12 mouse cellular contexts compared by ENCODE assay signal in the genomic region with DNA sequence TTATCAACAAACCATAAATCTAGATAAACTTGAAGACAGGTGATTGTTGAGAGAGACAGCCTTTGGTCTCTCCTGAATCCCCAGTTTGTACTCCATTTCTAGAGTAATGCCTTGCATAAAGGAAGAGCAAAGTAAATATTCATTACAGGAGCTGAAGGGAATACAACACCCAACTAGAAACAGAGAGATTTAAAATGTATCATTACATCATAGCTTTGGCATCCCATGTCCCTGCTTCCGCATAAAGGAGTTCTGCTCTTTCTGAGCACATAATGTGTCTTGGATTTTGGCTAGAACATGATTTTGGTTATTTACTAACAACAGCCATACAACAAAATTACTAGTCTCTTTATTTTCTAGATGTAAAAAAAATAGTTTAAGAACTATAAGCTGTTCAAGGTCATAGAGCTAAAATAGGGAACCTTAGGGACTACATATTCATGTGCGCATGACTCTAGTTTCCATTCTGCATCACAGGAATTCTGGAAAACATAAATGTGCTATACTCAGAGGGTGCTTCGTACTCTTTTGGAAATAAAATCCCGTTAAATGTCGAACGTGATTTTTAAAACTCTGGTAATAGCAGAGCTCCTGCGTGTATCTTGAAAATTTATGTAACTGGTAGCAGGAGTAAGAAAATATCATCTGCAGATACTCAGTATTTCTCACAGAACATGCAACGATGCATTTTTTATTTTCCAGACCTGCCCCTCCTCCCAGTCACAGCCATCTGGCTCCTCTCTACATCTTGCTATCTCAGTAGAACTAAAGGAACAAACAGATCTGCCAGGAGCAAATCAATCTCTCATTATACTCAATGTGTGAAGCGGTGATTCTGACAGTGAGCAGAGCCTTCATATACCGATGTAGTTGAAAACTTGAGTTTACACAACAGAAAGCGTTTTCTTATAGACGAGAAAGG. TPM values are rescaled to one million over a fixed set of nuclear protein-coding genes. Genes with fewer than 3 reads are reported as not detected.
DNase-seq lines count a peak whose midpoint lies in the region; ATAC-seq and TF ChIP-seq lines count a peak whose summit lies in the region.
"Had no signal": no experiment of that assay in that cellular context is flagged by ENCODE, and none has a peak within 500 bp of the region (broad histone marks: within the 10 kb centered on the region; RNA-seq: fewer than 3 reads in every experiment).

No protein-coding gene starts in this region.

- no peaks in the 10 kb centered on the region for H3K27me3 ChIP-seq in kidney, postnatal 0 days (ENCODE audit: insufficient read depth, low read length)
- H3K27me3 ChIP-seq: hindbrain, embryonic 13.5 days had no signal

- no peak overlapping the region for H3K4me3 ChIP-seq in kidney, postnatal 0 days (replicated peaks; ENCODE audit: low read depth, low read length)
- H3K4me3 ChIP-seq: hindbrain, embryonic 13.5 days had no signal

- no peak overlapping the region for H3K4me2 ChIP-seq in kidney, postnatal 0 days (ENCODE audit: low read length)
- H3K4me2 ChIP-seq: hindbrain, embryonic 13.5 days had no signal

- H3K27ac ChIP-seq in kidney, postnatal 0 days = no peak overlapping the region
- H3K27ac ChIP-seq: hindbrain, embryonic 13.5 days had no signal

- no peaks in the 10 kb centered on the region for H3K9me3 ChIP-seq in kidney, postnatal 0 days (replicated peaks; ENCODE audit: low read length)
- H3K9me3 ChIP-seq: hindbrain, embryonic 13.5 days had no signal

- ATAC-seq in kidney, postnatal 0 days (replicated peaks; ENCODE audit: low FRiP score, low read depth) = no peak

- DNase-seq in kidney, postnatal 0 days (ENCODE audit: low spot score) = peak; percentile 33
- no peak for DNase-seq in kidney, adult 9 months
- DNase-seq in frontal cortex, adult 2 months (ENCODE audit: extremely low spot score in 1 of 2, low spot score in 1 of 2) = peak; percentile 79 to 82
- DNase-seq in layer of hippocampus, postnatal 10 days (ENCODE audit: low spot score in 2 of 2) = peak; percentile 14 to 23
- peak; percentile 7 for DNase-seq in right cerebral cortex, postnatal 14 days
- DNase-seq in testis, postnatal 10 days (ENCODE audit: low spot score) = no peak
- no peak for DNase-seq in ovary, postnatal 14 days (ENCODE audit: low spot score)
- DNase-seq: cerebellum, postnatal 36 days; lung, postnatal 14 days had no signal

- WGBS in kidney, postnatal 0 days = 87% methylated on average over 12 of the region's 12 CpGs

- TF ChIP-seq CTCF in kidney, postnatal 0 days (IDR thresholded peaks at IDR 0.05; ENCODE audit: low read depth) = no peak

- H3K9ac ChIP-seq in kidney, postnatal 0 days (ENCODE audit: low read depth, low read length) = no peak overlapping the region
- H3K9ac ChIP-seq: hindbrain, embryonic 13.5 days had no signal

- H3K36me3 ChIP-seq in kidney, postnatal 0 days (ENCODE audit: insufficient read depth, low read length) = no peaks in the 10 kb centered on the region
- H3K36me3 ChIP-seq: hindbrain, embryonic 13.5 days had no signal

- H3K4me1 ChIP-seq in kidney, postnatal 0 days (replicated peaks; ENCODE audit: insufficient read depth, low read length) = no peaks in the 10 kb centered on the region
- H3K4me1 ChIP-seq: hindbrain, embryonic 13.5 days had no signal

RNA-seq across cellular contexts. Expression of a gene that starts 27.2 kb away (rescaled TPM):
- polyA plus RNA-seq in kidney, postnatal 0 days (2015; fragmentation: Nextera tagmentation; extraction: Ambion mirVana) = 128 and 130 TPM in 2 replicates
- 42.5 and 43.0 TPM in 2 replicates for polyA plus RNA-seq in frontal cortex, adult 2 months (2012; rRNA removed)
- 10 to 100 TPM; 88.6 to 96.0 TPM for total RNA-seq in layer of hippocampus, postnatal 10 days (2021)

RNA-seq across cellular contexts. Expression of a gene that starts 46.0 kb away (rescaled TPM):
- not detected in 2 replicates for polyA plus RNA-seq in kidney, postnatal 0 days (2015; fragmentation: Nextera tagmentation; extraction: Ambion mirVana)
- polyA plus RNA-seq in frontal cortex, adult 2 months (2012; rRNA removed) = not detected in 2 replicates
- not detected for total RNA-seq in layer of hippocampus, postnatal 10 days (2021)
- polyA plus RNA-seq: hindbrain, embryonic 13.5 days; large intestine, adult 2 months; stomach, embryonic 14.5 days had no signal

Comparison
In these comparisons a context has a peak if more than half of its experiments do, and no peak if none do; other contexts are left out.
1. DNase-seq: peak in kidney, postnatal 0 days (single experiment), frontal cortex, adult 2 months (2 of 2), layer of hippocampus, postnatal 10 days (2 of 2) and right cerebral cortex, postnatal 14 days (single experiment); none in kidney, adult 9 months (single experiment), testis, postnatal 10 days (single experiment) and ovary, postnatal 14 days (single experiment).